Mouse (Mus musculus) spleen, postnatal 0 days (tissue): ENCODE data around the gene Snx14. TPM values are rescaled to one million over a fixed set of nuclear protein-coding genes. Genes with fewer than 3 reads are reported as not detected.

Experiments used
- polyA plus RNA-seq: library from polyadenylated mRNA; unstranded; fragments of >200 nt; fragmentation: Nextera tagmentation; extraction: Ambion mirVana; gene quantifications from 2 replicates; pipeline ENCODE4 v1.2.1, GENCODE M21; 2015

Gene Snx14
- polyA plus RNA-seq, result 11.3 and 12.0 TPM in 2 replicates

GRCm38 (mm10) chr9:88438555-88439237 lies at the start of gene Snx14:
TSS of gene Snx14 (minus strand) at chr9:88438958.

DNA sequence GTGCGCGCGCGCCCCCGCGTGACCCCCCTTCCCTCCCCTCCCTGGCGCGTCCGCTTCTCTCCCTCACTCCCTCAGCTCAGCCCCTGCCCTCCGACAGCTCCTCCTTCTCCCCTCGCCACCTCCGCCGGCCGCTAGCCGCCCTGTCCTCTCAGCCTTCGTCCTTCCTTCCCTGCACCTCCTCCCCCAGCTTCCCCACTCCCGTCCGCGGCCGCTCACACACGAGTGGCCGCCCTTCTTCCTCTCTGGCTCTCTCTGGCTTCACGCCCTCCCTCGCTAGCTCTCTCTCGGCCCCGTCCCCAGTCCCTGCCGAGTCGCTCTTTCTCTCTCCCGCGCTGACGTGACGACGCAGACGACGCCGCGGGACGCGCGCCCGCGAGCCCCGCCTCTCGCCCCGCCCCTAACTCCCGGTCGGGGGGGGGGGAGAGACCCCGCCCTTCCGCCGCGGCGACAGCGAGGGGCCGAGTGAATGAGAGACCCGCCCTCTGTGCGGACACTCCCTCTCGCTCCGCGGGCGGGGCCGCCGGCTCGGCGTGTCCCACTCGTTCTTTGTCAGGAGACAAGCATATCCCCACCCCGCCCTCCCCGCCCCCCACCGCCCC lies 43.6 kb upstream of the Snx14 start, which contains the start of gene Syncrip:
Gene Syncrip (minus strand): TSS at position 345 of the 599 bp plus-strand sequence.

GRCm38 (mm10) chr9:88326930-88327901 lies 111.5 kb downstream of the Snx14 start, which contains the start of gene Nt5e:
TSS of gene Nt5e (plus strand) at chr9:88327197.

Other genes starting within 250 kb of the Snx14 start
- gene Nt5e, start 111.8 kb downstream of the Snx14 start, polyA plus RNA-seq, result 1.3 and 1.6 TPM in 2 replicates
- 0.25 TPM in 1 of 2 replicates, not detected in the other for gene Gm20537, start 17.7 kb upstream of the Snx14 start, polyA plus RNA-seq
- 54.4 and 56.6 TPM in 2 replicates for gene Syncrip, start 43.6 kb upstream of the Snx14 start, polyA plus RNA-seq
- 10.5 and 11.4 TPM in 2 replicates for gene Zfp949, start 109.1 kb upstream of the Snx14 start, polyA plus RNA-seq
- gene Trim43a, start 141.9 kb upstream of the Snx14 start, polyA plus RNA-seq, result not detected in 2 replicates